Mouse (Mus musculus): ENCODE measurements at regions not wholly inside any gene's neighbourhood (a gene's known extent, or its start where the extent isn't known, plus 50 kb on each side); places are given as distances from the start of the nearest gene placed in this dataset.

GRCm38 (mm10) chr13:57278580-57278979, 382.8 kb upstream of the Trpc7 start:
- ATAC-seq (ENCODE audit: insufficient number of reproducible peaks, low FRiP score, low TSS enrichment, low read depth) (no peak), DNase-seq (ENCODE audit: low spot score) (peak; percentile 55)
- H3K4me1 ChIP-seq (ENCODE audit: control insufficient read depth, insufficient read depth, low read length), result 0 out of 2 replicates have a peak, but pooled peaks cover 5% of the 10 kb centered on the region
- 9% methylated on average over 2 of the region's 2 CpGs for WGBS
- no peaks in the 10 kb centered on the region for H3K9me3 ChIP-seq (ENCODE audit: control insufficient read depth, low read length)
- no peak overlapping the region for H3K27ac ChIP-seq (replicated peaks; ENCODE audit: low read depth, low read length)
- H3K4me2 ChIP-seq (ENCODE audit: low read depth, severe bottlenecking), result no peak overlapping the region
- H3K9ac ChIP-seq (ENCODE audit: low read length), result no peak overlapping the region
- H3K4me3 ChIP-seq (ENCODE audit: low read depth, low read length), result no peak overlapping the region
- H3K36me3 ChIP-seq (ENCODE audit: control insufficient read depth, insufficient read depth, low read length), result no peaks in the 10 kb centered on the region
- no peaks in the 10 kb centered on the region for H3K27me3 ChIP-seq (ENCODE audit: control insufficient read depth, insufficient read depth, low read length)

- H3K4me3 ChIP-seq (ENCODE audit: low read depth, low read length), result no peak overlapping the region
Observed at GRCm38 (mm10) chr13:57277076-57277475, 381.3 kb upstream of the Trpc7 start.

GRCm38 (mm10) chr13:57275871-57276270, 380.1 kb upstream of the Trpc7 start:
- Histone ChIP-seq H3K4me2 (ENCODE audit: low read depth, severe bottlenecking) (no peak overlapping the region), H3K9ac (ENCODE audit: low read length) (no peak overlapping the region), H3K9me3 (ENCODE audit: control insufficient read depth, low read length) (no peaks in the 10 kb centered on the region), H3K4me3 (ENCODE audit: low read depth, low read length) (no peak overlapping the region), H3K27ac (replicated peaks; ENCODE audit: low read depth, low read length) (no peak overlapping the region), H3K36me3 (ENCODE audit: control insufficient read depth, insufficient read depth, low read length) (no peaks in the 10 kb centered on the region), H3K27me3 (ENCODE audit: control insufficient read depth, insufficient read depth, low read length) (no peaks in the 10 kb centered on the region), H3K4me1 (ENCODE audit: control insufficient read depth, insufficient read depth, low read length) (no peaks in the 10 kb centered on the region)
- DNase-seq (ENCODE audit: low spot score) (no peak), ATAC-seq (ENCODE audit: insufficient number of reproducible peaks, low FRiP score, low TSS enrichment, low read depth) (no peak)
- 87% methylated on average over 11 of the region's 11 CpGs for whole genome bisulfite sequencing

More at GRCm38 (mm10) chr13:57277076-57277475, 381.3 kb upstream of the Trpc7 start:
- DNase-seq (ENCODE audit: low spot score) (no peak), ATAC-seq (ENCODE audit: insufficient number of reproducible peaks, low FRiP score, low TSS enrichment, low read depth) (no peak)
- Histone ChIP-seq H3K9me3 (ENCODE audit: control insufficient read depth, low read length) (no peaks in the 10 kb centered on the region), H3K4me2 (ENCODE audit: low read depth, severe bottlenecking) (no peak overlapping the region), H3K4me1 (ENCODE audit: control insufficient read depth, insufficient read depth, low read length) (0 out of 2 replicates have a peak, but pooled peaks cover 3% of the 10 kb centered on the region), H3K36me3 (ENCODE audit: control insufficient read depth, insufficient read depth, low read length) (no peaks in the 10 kb centered on the region), H3K9ac (ENCODE audit: low read length) (no peak overlapping the region), H3K27ac (replicated peaks; ENCODE audit: low read depth, low read length) (no peak overlapping the region), H3K27me3 (ENCODE audit: control insufficient read depth, insufficient read depth, low read length) (no peaks in the 10 kb centered on the region)
- WGBS, result 48% methylated on average over 4 of the region's 4 CpGs

- no peak for DNase-seq (ENCODE audit: low spot score)
- H3K27ac ChIP-seq (replicated peaks; ENCODE audit: low read depth, low read length), result no peak overlapping the region
- WGBS, result 41% methylated on average over 3 of the region's 3 CpGs
- no peaks in the 10 kb centered on the region for H3K9me3 ChIP-seq (ENCODE audit: control insufficient read depth, low read length)
- no peak overlapping the region for H3K4me3 ChIP-seq (ENCODE audit: low read depth, low read length)
- H3K36me3 ChIP-seq (ENCODE audit: control insufficient read depth, insufficient read depth, low read length), result no peaks in the 10 kb centered on the region
- H3K4me1 ChIP-seq (ENCODE audit: control insufficient read depth, insufficient read depth, low read length), result no peaks in the 10 kb centered on the region
- H3K9ac ChIP-seq (ENCODE audit: low read length), result no peak overlapping the region
- no peak overlapping the region for H3K4me2 ChIP-seq (ENCODE audit: low read depth, severe bottlenecking)
- no peaks in the 10 kb centered on the region for H3K27me3 ChIP-seq (ENCODE audit: control insufficient read depth, insufficient read depth, low read length)
- ATAC-seq (ENCODE audit: insufficient number of reproducible peaks, low FRiP score, low TSS enrichment, low read depth), result no peak
Observed at GRCm38 (mm10) chr13:57273593-57273992, 377.8 kb upstream of the Trpc7 start.

DNA sequence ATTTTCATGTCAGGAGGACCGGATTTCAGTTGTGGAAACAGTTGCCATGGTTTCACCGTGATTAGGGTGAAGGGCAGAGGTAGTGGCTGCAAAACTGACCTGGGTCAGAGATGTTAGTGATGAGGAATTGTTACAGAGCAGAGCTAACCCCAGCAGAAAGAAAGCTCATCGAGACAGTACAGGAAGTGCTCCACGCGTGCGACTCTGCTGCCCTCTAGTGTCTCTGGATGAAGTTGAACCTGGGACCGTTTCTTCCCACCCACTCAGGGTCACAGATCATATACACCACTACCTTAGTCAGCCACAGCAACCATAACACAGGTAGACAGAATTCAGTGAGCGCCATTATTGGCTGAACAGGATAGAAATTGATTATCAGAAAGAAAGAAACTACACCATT, 373.8 kb upstream of the Trpc7 start:
- no peak overlapping the region for H3K4me2 ChIP-seq (ENCODE audit: low read depth, severe bottlenecking)
- ATAC-seq (ENCODE audit: insufficient number of reproducible peaks, low FRiP score, low TSS enrichment, low read depth) (no peak), DNase-seq (ENCODE audit: low spot score) (peak; percentile 86)
- 16% methylated on average over 8 of the region's 8 CpGs for WGBS
- H3K9me3 ChIP-seq (ENCODE audit: control insufficient read depth, low read length), result no peaks in the 10 kb centered on the region
- no peak overlapping the region for H3K9ac ChIP-seq (ENCODE audit: low read length)
- H3K36me3 ChIP-seq (ENCODE audit: control insufficient read depth, insufficient read depth, low read length), result no peaks in the 10 kb centered on the region
- H3K4me3 ChIP-seq (ENCODE audit: low read depth, low read length), result no peak overlapping the region
- no peak overlapping the region for H3K27ac ChIP-seq (replicated peaks; ENCODE audit: low read depth, low read length)
- no peaks in the 10 kb centered on the region for H3K27me3 ChIP-seq (ENCODE audit: control insufficient read depth, insufficient read depth, low read length)
- no peaks in the 10 kb centered on the region for H3K4me1 ChIP-seq (ENCODE audit: control insufficient read depth, insufficient read depth, low read length)

DNA sequence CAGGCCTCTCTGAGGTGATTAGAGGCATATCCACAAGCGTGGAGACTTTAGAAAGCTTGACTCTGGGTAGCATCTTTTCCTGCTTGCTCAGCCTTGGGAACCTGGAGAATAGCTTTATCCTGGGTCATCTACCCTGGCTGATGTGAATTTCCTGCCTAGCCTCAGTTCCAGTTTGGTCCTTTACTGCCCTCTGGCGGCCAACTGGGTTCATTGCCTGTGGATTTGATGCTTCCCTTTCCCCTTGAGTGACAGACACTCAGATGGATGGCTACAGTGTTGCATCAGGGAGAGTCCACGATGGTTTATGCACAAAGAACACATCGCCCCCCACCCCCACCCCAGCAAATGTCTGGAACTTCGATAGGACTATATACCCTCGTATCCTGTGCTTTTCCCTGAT, 364.1 kb upstream of the Trpc7 start:
- DNase-seq (ENCODE audit: low spot score) (peak; percentile 91), ATAC-seq (ENCODE audit: insufficient number of reproducible peaks, low FRiP score, low TSS enrichment, low read depth) (no peak)
- Histone ChIP-seq H3K9me3 (ENCODE audit: control insufficient read depth, low read length) (no peaks in the 10 kb centered on the region), H3K27me3 (ENCODE audit: control insufficient read depth, insufficient read depth, low read length) (no peaks in the 10 kb centered on the region), H3K4me2 (ENCODE audit: low read depth, severe bottlenecking) (no peak overlapping the region), H3K27ac (replicated peaks; ENCODE audit: low read depth, low read length) (no peak overlapping the region), H3K4me3 (ENCODE audit: low read depth, low read length) (no peak overlapping the region), H3K9ac (ENCODE audit: low read length) (no peak overlapping the region), H3K4me1 (ENCODE audit: control insufficient read depth, insufficient read depth, low read length) (no peaks in the 10 kb centered on the region), H3K36me3 (ENCODE audit: control insufficient read depth, insufficient read depth, low read length) (no peaks in the 10 kb centered on the region)
- 8% methylated on average over 6 of the region's 6 CpGs for WGBS

DNA sequence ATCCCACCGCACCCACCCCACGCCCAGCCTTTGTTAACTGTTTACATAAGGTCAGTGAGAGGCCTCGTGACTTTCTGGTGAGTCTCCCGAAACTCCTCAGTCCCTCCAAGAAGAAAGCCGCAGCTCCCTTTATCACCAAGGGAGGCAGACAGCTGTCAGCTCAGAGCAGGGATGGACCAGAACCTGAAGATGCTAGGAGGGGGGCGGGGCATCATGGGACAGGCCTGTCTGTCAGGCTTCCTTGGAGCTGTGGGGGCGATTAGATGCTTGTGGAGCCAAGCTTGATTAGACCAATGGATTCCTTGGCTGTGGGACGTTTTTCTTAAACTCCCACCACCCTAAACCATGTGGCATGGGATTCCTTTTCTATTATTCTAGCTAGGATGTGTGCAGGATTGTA, 363.7 kb upstream of the Trpc7 start:
- H3K27ac ChIP-seq (replicated peaks; ENCODE audit: low read depth, low read length), result no peak overlapping the region
- no peaks in the 10 kb centered on the region for H3K27me3 ChIP-seq (ENCODE audit: control insufficient read depth, insufficient read depth, low read length)
- H3K4me3 ChIP-seq (ENCODE audit: low read depth, low read length), result no peak overlapping the region
- no peak for ATAC-seq (ENCODE audit: insufficient number of reproducible peaks, low FRiP score, low TSS enrichment, low read depth)
- WGBS, result 67% methylated on average over 8 of the region's 8 CpGs
- no peak overlapping the region for H3K4me2 ChIP-seq (ENCODE audit: low read depth, severe bottlenecking)
- no peak for DNase-seq (ENCODE audit: low spot score)
- H3K9ac ChIP-seq (ENCODE audit: low read length), result no peak overlapping the region
- H3K36me3 ChIP-seq (ENCODE audit: control insufficient read depth, insufficient read depth, low read length), result no peaks in the 10 kb centered on the region
- no peaks in the 10 kb centered on the region for H3K4me1 ChIP-seq (ENCODE audit: control insufficient read depth, insufficient read depth, low read length)
- H3K9me3 ChIP-seq (ENCODE audit: control insufficient read depth, low read length), result no peaks in the 10 kb centered on the region

GRCm38 (mm10) chr13:57255920-57256319, 360.1 kb upstream of the Trpc7 start:
- Histone ChIP-seq H3K4me2 (ENCODE audit: low read depth, severe bottlenecking) (no peak overlapping the region), H3K27me3 (ENCODE audit: control insufficient read depth, insufficient read depth, low read length) (no peaks in the 10 kb centered on the region), H3K4me1 (ENCODE audit: control insufficient read depth, insufficient read depth, low read length) (no peaks in the 10 kb centered on the region), H3K27ac (replicated peaks; ENCODE audit: low read depth, low read length) (no peak overlapping the region), H3K4me3 (ENCODE audit: low read depth, low read length) (no peak overlapping the region), H3K9me3 (ENCODE audit: control insufficient read depth, low read length) (no peaks in the 10 kb centered on the region), H3K9ac (ENCODE audit: low read length) (no peak overlapping the region), H3K36me3 (ENCODE audit: control insufficient read depth, insufficient read depth, low read length) (no peaks in the 10 kb centered on the region)
- 94% methylated on average over 11 of the region's 11 CpGs for WGBS
- no peak for ATAC-seq (ENCODE audit: insufficient number of reproducible peaks, low FRiP score, low TSS enrichment, low read depth)
- DNase-seq (ENCODE audit: low spot score), result no peak

DNA sequence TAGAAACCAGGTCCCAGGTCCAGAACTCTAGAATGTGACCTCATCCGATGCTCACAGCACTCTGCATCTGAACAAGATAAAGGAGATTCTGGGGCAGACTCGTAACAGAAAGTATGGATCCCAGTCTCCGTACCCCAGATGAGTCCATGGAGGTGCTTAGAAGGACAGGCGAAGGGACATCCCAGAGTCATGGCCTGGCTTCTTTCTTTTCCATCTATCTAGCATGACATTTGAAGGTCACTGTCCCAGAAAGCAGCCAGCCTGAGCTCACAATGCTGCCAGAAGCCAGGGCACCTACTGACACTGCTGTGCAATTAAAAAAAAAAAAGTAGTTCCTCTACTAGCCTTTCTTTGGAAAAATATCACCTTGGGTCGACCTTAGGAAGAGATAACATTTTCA, 354.1 kb upstream of the Trpc7 start:
- H3K4me2 ChIP-seq (ENCODE audit: low read depth, severe bottlenecking), result no peak overlapping the region
- no peaks in the 10 kb centered on the region for H3K4me1 ChIP-seq (ENCODE audit: control insufficient read depth, insufficient read depth, low read length)
- DNase-seq (ENCODE audit: low spot score) (no peak), ATAC-seq (ENCODE audit: insufficient number of reproducible peaks, low FRiP score, low TSS enrichment, low read depth) (no peak)
- no peak overlapping the region for H3K27ac ChIP-seq (replicated peaks; ENCODE audit: low read depth, low read length)
- H3K36me3 ChIP-seq (ENCODE audit: control insufficient read depth, insufficient read depth, low read length), result no peaks in the 10 kb centered on the region
- 82% methylated on average over 5 of the region's 5 CpGs for WGBS
- no peaks in the 10 kb centered on the region for H3K27me3 ChIP-seq (ENCODE audit: control insufficient read depth, insufficient read depth, low read length)
- no peak overlapping the region for H3K9ac ChIP-seq (ENCODE audit: low read length)
- no peaks in the 10 kb centered on the region for H3K9me3 ChIP-seq (ENCODE audit: control insufficient read depth, low read length)
- no peak overlapping the region for H3K4me3 ChIP-seq (ENCODE audit: low read depth, low read length)
